In genomic region chr5:52786556-52787322, GRCm38 (mm10) we compare ENCODE assay signal across 19 mouse cellular contexts. TPM values are rescaled to one million over a fixed set of nuclear protein-coding genes. Genes with fewer than 3 reads are reported as not detected.
DNase-seq lines count a peak whose midpoint lies in the region; ATAC-seq and TF ChIP-seq lines count a peak whose summit lies in the region.
"Had no signal": no experiment of that assay in that cellular context is flagged by ENCODE, and none has a peak within 500 bp of the region (broad histone marks: within the 10 kb centered on the region; RNA-seq: fewer than 3 reads in every experiment).

No protein-coding gene starts in this region.

- H3K27me3 ChIP-seq in liver, embryonic 14.5 days (ENCODE audit: control insufficient read depth, insufficient read depth, low read length) = no peaks in the 10 kb centered on the region
- no peaks in the 10 kb centered on the region for H3K27me3 ChIP-seq in liver, embryonic 12.5 days (replicated peaks)
- H3K27me3 ChIP-seq: heart, embryonic 12.5 days; neural tube, embryonic 13.5 days had no signal

- peaks cover 5 to 7% of the 10 kb centered on the region in 2 experiments for H3K4me1 ChIP-seq in liver, embryonic 14.5 days (replicated peaks; ENCODE audit: control insufficient read depth in 2 of 2, insufficient read depth in 2 of 2, low read length in 1 of 2)
- H3K4me1 ChIP-seq in liver, embryonic 12.5 days = peaks cover 23% of the 10 kb centered on the region
- peaks cover 6% of the 10 kb centered on the region for H3K4me1 ChIP-seq in embryonic fibroblast, embryonic 13.5 days (ENCODE audit: control insufficient read depth, insufficient read depth, low read length)
- H3K4me1 ChIP-seq: heart, embryonic 12.5 days; neural tube, embryonic 13.5 days had no signal

- TF ChIP-seq POLR2A in embryonic fibroblast, embryonic 13.5 days (IDR thresholded peaks at IDR 0.05; ENCODE audit: low read depth, low read length) = no peak

- intact Hi-C loops in gastrocnemius, postnatal 14 days (cut with DNase I; ENCODE audit: low total_unique reads) = no loop called here

- H3K9ac ChIP-seq in liver, embryonic 14.5 days (replicated peaks) = no peak overlapping the region
- H3K9ac ChIP-seq in liver, embryonic 12.5 days = no peak overlapping the region
- H3K9ac ChIP-seq: heart, embryonic 12.5 days; neural tube, embryonic 13.5 days had no signal

- WGBS in liver, embryonic 14.5 days (ENCODE audit: insufficient replicate concordance) = 35% methylated on average over 7 of the region's 7 CpGs
- WGBS in liver, embryonic 12.5 days (ENCODE audit: insufficient replicate concordance) = 58% methylated on average over 7 of the region's 7 CpGs

- no peak for ATAC-seq in liver, embryonic 14.5 days (ENCODE audit: insufficient read depth)
- ATAC-seq in liver, embryonic 12.5 days = no peak

- H3K4me2 ChIP-seq in liver, embryonic 14.5 days (ENCODE audit: low read depth) = no peak overlapping the region
- no peak overlapping the region for H3K4me2 ChIP-seq in liver, embryonic 12.5 days
- H3K4me2 ChIP-seq: heart, embryonic 12.5 days; liver, embryonic 11.5 days; neural tube, embryonic 13.5 days had no signal

- H3K4me3 ChIP-seq in liver, embryonic 14.5 days (ENCODE audit: insufficient read depth in 1 of 2, low read depth in 2 of 2, low read length in 2 of 2) = no peak overlapping the region
- H3K4me3 ChIP-seq in liver, embryonic 12.5 days = no peak overlapping the region
- no peak overlapping the region for H3K4me3 ChIP-seq in embryonic fibroblast, embryonic 13.5 days (ENCODE audit: insufficient read depth, low read length)
- H3K4me3 ChIP-seq: heart, embryonic 12.5 days; neural tube, embryonic 13.5 days had no signal

- no peak overlapping the region for H3K27ac ChIP-seq in liver, embryonic 14.5 days
- H3K27ac ChIP-seq in liver, embryonic 12.5 days = no peak overlapping the region
- peak overlapping the region; percentile 57; the same call in 1 of the 2 replicates for H3K27ac ChIP-seq in embryonic fibroblast, embryonic 13.5 days (ENCODE audit: insufficient read depth, low read length)
- H3K27ac ChIP-seq: neural tube, embryonic 13.5 days; stomach, postnatal 0 days had no signal

- no peaks in the 10 kb centered on the region for H3K9me3 ChIP-seq in liver, embryonic 14.5 days (ENCODE audit: control insufficient read depth, low read length)
- H3K9me3 ChIP-seq in liver, embryonic 12.5 days (replicated peaks) = no peaks in the 10 kb centered on the region
- H3K9me3 ChIP-seq: heart, embryonic 12.5 days; neural tube, embryonic 13.5 days had no signal

- DNase-seq in liver, embryonic 14.5 days (ENCODE audit: low read depth in 3 of 3, low spot score in 3 of 3) = no peak
- peak; percentile 38 for DNase-seq in adipocyte (ENCODE audit: low spot score)
- no peak for DNase-seq in ovary, adult 18-20 months (ENCODE audit: low spot score)
- DNase-seq in liver = no peak
- DNase-seq in gastrocnemius, postnatal 14 days = no peak
- DNase-seq in kidney, postnatal 14 days = no peak
- DNase-seq: cerebellum, adult 18-20 months; embryo, embryonic 11 days; kidney, adult 18-20 months; lung, postnatal 10 days; midbrain, embryonic 14.5 days; retina, postnatal 1 day; spleen, adult 18-20 months had no signal

- TF ChIP-seq EP300 in liver, embryonic 14.5 days (IDR thresholded peaks at IDR 0.05; ENCODE audit: low read depth) = 0 out of 2 replicates have a peak, but pooled peaks have one; percentile 3

- no peak for TF ChIP-seq CTCF in liver, embryonic 14.5 days (IDR thresholded peaks at IDR 0.05; ENCODE audit: low read depth)
- TF ChIP-seq CTCF in embryonic fibroblast, embryonic 13.5 days (IDR thresholded peaks at IDR 0.05; ENCODE audit: borderline replicate concordance, insufficient read depth, low read length) = no peak

- peaks cover 2% of the 10 kb centered on the region for H3K36me3 ChIP-seq in liver, embryonic 14.5 days (replicated peaks; ENCODE audit: control insufficient read depth, insufficient read depth, low read depth)
- peaks cover 43% of the 10 kb centered on the region for H3K36me3 ChIP-seq in liver, embryonic 12.5 days

RNA-seq across cellular contexts. Expression of gene Zcchc4, which starts 11.5 kb away (rescaled TPM):
- 4.4 and 5.9 TPM in 2 replicates for polyA plus RNA-seq in liver, embryonic 14.5 days (2012; rRNA removed)
- 5.8 and 6.2 TPM in 2 replicates for polyA plus RNA-seq in liver, embryonic 14.5 days (2014; fragmentation: Nextera tagmentation; extraction: Ambion mirVana)
- 11.9 and 12.6 TPM in 2 replicates for polyA plus RNA-seq in liver, embryonic 12.5 days (2016; fragmentation: Nextera tagmentation; extraction: Ambion mirVana)
- 12.8 and 18.3 TPM in 2 replicates for polyA plus RNA-seq in embryonic fibroblast, embryonic 13.5 days (2011; ENCODE audit: insufficient read length, low read depth, missing spikeins)
- total RNA-seq in gastrocnemius, postnatal 14 days (2021) = 1 to 10 TPM; 4.6 to 7.2 TPM

RNA-seq across cellular contexts. Expression of gene Pi4k2b, which starts 45.4 kb away (rescaled TPM):
- 8.7 and 10.7 TPM in 2 replicates for polyA plus RNA-seq in liver, embryonic 14.5 days (2012; rRNA removed)
- 21.7 and 23.6 TPM in 2 replicates for polyA plus RNA-seq in liver, embryonic 14.5 days (2014; fragmentation: Nextera tagmentation; extraction: Ambion mirVana)
- polyA plus RNA-seq in liver, embryonic 12.5 days (2016; fragmentation: Nextera tagmentation; extraction: Ambion mirVana) = 25.3 and 26.3 TPM in 2 replicates
- polyA plus RNA-seq in embryonic fibroblast, embryonic 13.5 days (2011; ENCODE audit: insufficient read length, low read depth, missing spikeins) = 25.7 and 28.1 TPM in 2 replicates
- total RNA-seq in gastrocnemius, postnatal 14 days (2021) = 1 to 10 TPM; 2.2 to 2.4 TPM

RNA-seq across cellular contexts. Expression of gene Anapc4, which starts 47.1 kb away (rescaled TPM):
- polyA plus RNA-seq in liver, embryonic 14.5 days (2012; rRNA removed) = 10.9 and 23.3 TPM in 2 replicates
- 26.9 and 29.8 TPM in 2 replicates for polyA plus RNA-seq in liver, embryonic 14.5 days (2014; fragmentation: Nextera tagmentation; extraction: Ambion mirVana)
- 34.3 and 39.3 TPM in 2 replicates for polyA plus RNA-seq in liver, embryonic 12.5 days (2016; fragmentation: Nextera tagmentation; extraction: Ambion mirVana)
- 144 and 146 TPM in 2 replicates for polyA plus RNA-seq in embryonic fibroblast, embryonic 13.5 days (2011; ENCODE audit: insufficient read length, low read depth, missing spikeins)
- 10 to 100 TPM; 35.2 to 37.7 TPM for total RNA-seq in gastrocnemius, postnatal 14 days (2021)
